Mouse (Mus musculus) spleen, adult 2 months (tissue): Measurements from ENCODE around the gene Cenpn.

Experiments
- CTCF ChIP-seq: fragments of 200-500 bp; IDR thresholded peaks from 2 replicates; pipeline ENCODE4 v1.5.1; 2011; ENCODE audit warnings: mild to moderate bottlenecking, inconsistent platforms; ENCODE audit not compliant: insufficient read depth, insufficient read length, insufficient replicate concordance; ENCODE audit errors: extremely low read depth
- POLR2A ChIP-seq: fragments of 200-500 bp; IDR thresholded peaks from 2 replicates; pipeline ENCODE4 v1.6.1; 2011; ENCODE audit warnings: low read depth, low read length, inconsistent platforms

GRCm38 (mm10) chr8:116905252-116905651 is 16.3 kb upstream of the Cenpn start:
- TF ChIP-seq CTCF (no peak), POLR2A (no peak)
